Mouse (Mus musculus) liver, adult 2 months (tissue): ENCODE data around the gene Anxa6. TPM values are rescaled to one million over a fixed set of nuclear protein-coding genes. Genes with fewer than 3 reads are reported as not detected.

ENCODE experiments used
- DNase-seq: peaks from one replicate; pipeline ENCODE4 v3.0.0-alpha.2; 2011; ENCODE audit warnings: low read depth, low spot score; ENCODE audit errors: extremely low read depth
- H3K27ac ChIP-seq: fragments of 200-500 bp; replicated peaks from 2 replicates; pipeline ENCODE4 v1.5.1; 2012; ENCODE audit warnings: low read depth, mild to moderate bottlenecking, control low read depth, inconsistent platforms, low read length; ENCODE audit not compliant: insufficient read depth
- H3K27me3 ChIP-seq: fragments of 200-500 bp; 2 replicates; pipeline ENCODE4 v1.6.1; 2012; ENCODE audit warnings: mild to moderate bottlenecking, moderate library complexity, low read length, inconsistent platforms; ENCODE audit not compliant: control insufficient read depth, insufficient read depth
- H3K36me3 ChIP-seq: fragments of 200-500 bp; 2 replicates; pipeline ENCODE4 v1.6.1; 2012; ENCODE audit warnings: low read length, inconsistent platforms; ENCODE audit not compliant: control insufficient read depth, insufficient read depth
- H3K4me1 ChIP-seq: fragments of 200-500 bp; 2 replicates; pipeline ENCODE4 v1.6.1; 2011; ENCODE audit warnings: low read length; ENCODE audit not compliant: control insufficient read depth, insufficient read depth
- H3K4me3 ChIP-seq: fragments of 200-500 bp; 2 replicates; pipeline ENCODE4 v1.5.1; 2011; ENCODE audit warnings: low read depth, mild to moderate bottlenecking, control low read depth, low read length, moderate library complexity; ENCODE audit not compliant: insufficient read depth
- H3K79me2 ChIP-seq: fragments of 200-500 bp; 2 replicates; pipeline ENCODE4 v1.6.1; 2012; ENCODE audit warnings: inconsistent platforms, mild to moderate bottlenecking, low read length, moderate library complexity; ENCODE audit not compliant: control insufficient read depth, insufficient read depth
- H3K9ac ChIP-seq: fragments of 200-500 bp; 2 replicates; pipeline ENCODE4 v1.6.1; 2012; ENCODE audit warnings: low read depth, mild to moderate bottlenecking, control low read depth, inconsistent platforms, low read length
- CTCF ChIP-seq: fragments of 200-500 bp; IDR thresholded peaks from 2 replicates; pipeline ENCODE4 v1.5.1; 2011; ENCODE audit warnings: low read depth, low read length, control low read depth
- POLR2A ChIP-seq: fragments of 200-500 bp; IDR thresholded peaks from 2 replicates; pipeline ENCODE4 v1.6.1; 2011; ENCODE audit warnings: low read length, control low read depth; ENCODE audit not compliant: insufficient read depth; ENCODE audit errors: extremely low read depth
- WGBS: fragments of 180-500 bp; shearing (Covaris S2); methylation state at CpG from one replicate; pipeline ENCODE4 v1.1.7; 2018; 5-methylcytosine and 5-hydroxymethylcytosine counted together
- polyA plus RNA-seq: library from polyadenylated mRNA; depleted of rRNA; stranded (reverse); fragments of >200 nt; gene quantifications from 2 replicates; pipeline ENCODE4 v1.2.3, GENCODE M21; 2012
- total RNA-seq: library from RNA; depleted of rRNA; stranded (reverse); fragments of >200 nt; gene quantifications from 2 replicates; pipeline ENCODE4 v1.2.3, GENCODE M21; 2014

The Anxa6 gene
- total and polyA plus RNA-seq, 2 experiments, result 91.3 to 111 TPM

- peak; percentile 55 for DNase-seq
- Histone ChIP-seq H3K9ac (no peak overlapping the region), H3K79me2 (no peaks in the 10 kb centered on the region), H3K27ac (no peak overlapping the region), H3K27me3 (no peaks in the 10 kb centered on the region), H3K4me3 (no peak overlapping the region), H3K4me1 (no peaks in the 10 kb centered on the region), H3K36me3 (no peaks in the 10 kb centered on the region)
- 7% methylated on average over 9 of the region's 9 CpGs for WGBS
- TF ChIP-seq CTCF, result peak; percentile 96
- TF ChIP-seq POLR2A, result no peak
Measured at GRCm38 (mm10) chr11:55039591-55039990, 6.3 kb upstream of the Anxa6 start.

- Histone ChIP-seq H3K36me3 (no peaks in the 10 kb centered on the region), H3K4me3 (no peak overlapping the region), H3K79me2 (peaks cover 16% of the 10 kb centered on the region), H3K27me3 (no peaks in the 10 kb centered on the region), H3K4me1 (peaks cover 6% of the 10 kb centered on the region), H3K27ac (no peak overlapping the region), H3K9ac (no peak overlapping the region)
- no peak for TF ChIP-seq POLR2A
- TF ChIP-seq CTCF, result no peak
- no peak for DNase-seq
- 73% methylated on average over 3 of the region's 3 CpGs for WGBS
Measured at GRCm38 (mm10) chr11:55036601-55037000, 3.4 kb upstream of the Anxa6 start.

DNA sequence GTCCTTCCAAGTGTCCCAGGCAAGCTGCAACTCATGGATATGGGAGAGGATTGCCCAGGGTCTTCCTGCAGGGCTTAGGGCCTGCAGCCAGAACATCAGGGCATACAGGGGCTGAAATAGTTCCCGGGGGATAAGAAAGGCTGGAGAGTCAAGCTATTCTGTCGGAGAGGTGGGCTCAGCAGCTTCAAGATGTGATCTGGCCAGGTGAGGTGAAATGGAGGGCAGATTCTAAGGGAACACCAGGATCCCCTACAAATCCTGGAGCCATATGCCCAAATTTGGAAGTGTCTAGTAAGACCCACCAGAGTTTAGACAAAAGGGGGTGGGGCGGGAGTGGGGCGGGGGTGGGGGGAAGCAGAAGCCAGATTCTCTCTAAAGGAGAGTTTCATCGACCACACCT lies 959 bp downstream of the Anxa6 start:
- no peaks in the 10 kb centered on the region for H3K27me3 ChIP-seq
- H3K4me1 ChIP-seq, result peaks cover 22% of the 10 kb centered on the region
- H3K79me2 ChIP-seq, result peaks cover 27% of the 10 kb centered on the region
- WGBS, result 6% methylated on average over 5 of the region's 5 CpGs
- H3K4me3 ChIP-seq, result peak overlapping the region; percentile 87
- 0 out of 2 replicates have a peak overlapping the region, but pooled peaks have one; percentile 18 for H3K27ac ChIP-seq
- no peaks in the 10 kb centered on the region for H3K36me3 ChIP-seq
- H3K9ac ChIP-seq, result peak overlapping the region; percentile 62
- TF ChIP-seq CTCF (no peak), POLR2A (no peak)
- DNase-seq, result no peak

DNA sequence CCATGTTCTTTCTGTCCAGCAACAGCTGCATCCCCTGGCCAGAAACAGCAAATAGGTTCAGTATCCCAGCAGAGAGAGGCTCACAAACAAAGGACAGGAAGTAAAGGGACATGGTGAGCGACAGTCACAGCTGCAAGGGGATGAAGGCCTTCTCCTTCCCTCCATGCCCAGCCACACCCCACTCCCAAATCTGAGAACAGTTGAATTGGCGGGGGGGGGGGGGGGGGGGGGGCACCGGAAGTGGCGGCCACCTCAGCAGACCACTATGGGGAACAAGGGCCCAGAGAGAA lies 1.3 kb downstream of the Anxa6 start:
- DNase-seq, result no peak
- H3K4me3 ChIP-seq, result no peak overlapping the region; the same call in 1 of the 2 replicates
- peaks cover 27% of the 10 kb centered on the region for H3K79me2 ChIP-seq
- H3K9ac ChIP-seq, result no peak overlapping the region; the same call in 1 of the 2 replicates
- H3K27ac ChIP-seq, result no peak overlapping the region
- H3K36me3 ChIP-seq, result no peaks in the 10 kb centered on the region
- TF ChIP-seq CTCF, result no peak
- no peaks in the 10 kb centered on the region for H3K27me3 ChIP-seq
- H3K4me1 ChIP-seq, result peaks cover 24% of the 10 kb centered on the region
- 17% methylated on average over 3 of the region's 4 CpGs for WGBS

DNA sequence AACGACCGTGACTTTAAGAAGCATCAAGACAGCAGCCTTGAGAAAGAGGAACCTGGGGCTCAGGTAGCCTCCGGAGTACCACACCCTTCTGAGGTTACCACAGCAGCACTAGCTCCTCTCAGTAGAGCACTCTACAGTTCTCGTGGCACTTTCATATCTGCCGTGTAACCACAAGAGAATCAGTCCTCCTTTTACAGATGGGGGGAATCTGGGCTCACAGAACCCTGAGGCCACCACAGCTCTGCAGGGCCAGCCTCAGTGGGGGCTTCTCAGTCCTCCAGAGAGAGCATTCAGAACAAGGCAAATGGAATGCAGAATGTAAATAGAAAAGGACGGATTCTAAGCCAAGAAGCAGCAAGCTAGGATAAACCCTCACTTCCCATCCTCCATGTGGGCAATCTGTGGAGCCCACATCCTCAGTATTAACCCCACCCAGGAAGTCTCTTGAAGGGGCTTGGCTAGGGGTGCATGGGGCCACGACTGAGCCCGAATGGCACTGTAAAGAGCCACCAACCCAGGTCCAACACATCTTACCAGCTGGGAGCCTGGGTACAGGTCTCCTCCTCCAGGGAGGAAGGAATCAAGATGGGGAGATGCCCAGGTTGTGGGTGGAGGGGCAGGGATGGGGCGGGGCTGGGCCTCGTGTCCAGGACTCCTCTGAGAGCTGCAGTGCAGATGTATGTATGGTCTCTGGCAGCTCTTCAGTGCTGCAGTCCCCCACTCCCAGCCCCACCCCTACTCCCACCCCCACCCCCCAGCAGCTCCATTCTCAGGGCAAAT lies 1.8 kb downstream of the Anxa6 start:
- no peak overlapping the region; the same call in 1 of the 2 replicates for H3K9ac ChIP-seq
- peaks cover 30% of the 10 kb centered on the region for H3K79me2 ChIP-seq
- no peak overlapping the region for H3K4me3 ChIP-seq
- 0 out of 2 replicates have a peak overlapping the region, but pooled peaks have one; percentile 13 for H3K27ac ChIP-seq
- no peaks in the 10 kb centered on the region for H3K27me3 ChIP-seq
- H3K4me1 ChIP-seq, result peaks cover 29% of the 10 kb centered on the region
- no peaks in the 10 kb centered on the region for H3K36me3 ChIP-seq
- no peak for TF ChIP-seq CTCF
- no peak for TF ChIP-seq POLR2A
- DNase-seq, result no peak
- 53% methylated on average over 10 of the region's 10 CpGs for WGBS

GRCm38 (mm10) chr11:55028509-55028908 lies 4.7 kb downstream of the Anxa6 start:
- peaks cover 34% of the 10 kb centered on the region for H3K4me1 ChIP-seq
- no peak overlapping the region for H3K9ac ChIP-seq
- H3K27me3 ChIP-seq, result no peaks in the 10 kb centered on the region
- 9% methylated on average over 2 of the region's 2 CpGs for WGBS
- H3K36me3 ChIP-seq, result no peaks in the 10 kb centered on the region
- peak overlapping the region; percentile 96 for H3K27ac ChIP-seq
- DNase-seq, result peak; percentile 91
- H3K79me2 ChIP-seq, result peaks cover 32% of the 10 kb centered on the region
- TF ChIP-seq CTCF, result no peak
- TF ChIP-seq POLR2A, result no peak
- no peak overlapping the region for H3K4me3 ChIP-seq
